Mouse (Mus musculus): ENCODE results near the gene Nccrp1. TPM values are rescaled to one million over a fixed set of nuclear protein-coding genes. Genes with fewer than 3 reads are reported as not detected.

Nccrp1 gene
- polyA plus RNA-seq, 1 experiment from 2014 or later = not detected

- Histone ChIP-seq H3K4me1 (peaks cover 68% of the 10 kb centered on the region), H3K36me3 (replicated peaks) (peaks cover 27% of the 10 kb centered on the region), H3K27ac (replicated peaks) (peak overlapping the region; percentile 15; the same call in 1 of the 2 replicates), H3K27me3 (replicated peaks; ENCODE audit: low read depth, poor library complexity, severe bottlenecking) (no peaks in the 10 kb centered on the region), H3K9me3 (no peaks in the 10 kb centered on the region), H3K4me3 (no peak overlapping the region)
- no peak for DNase-seq (ENCODE audit: low spot score)
- 73% methylated on average over 5 of the region's 5 CpGs for WGBS
These were observed 32.8 kb upstream of the Nccrp1 start for GRCm38 (mm10) chr7:28579826-28580225.

DNA sequence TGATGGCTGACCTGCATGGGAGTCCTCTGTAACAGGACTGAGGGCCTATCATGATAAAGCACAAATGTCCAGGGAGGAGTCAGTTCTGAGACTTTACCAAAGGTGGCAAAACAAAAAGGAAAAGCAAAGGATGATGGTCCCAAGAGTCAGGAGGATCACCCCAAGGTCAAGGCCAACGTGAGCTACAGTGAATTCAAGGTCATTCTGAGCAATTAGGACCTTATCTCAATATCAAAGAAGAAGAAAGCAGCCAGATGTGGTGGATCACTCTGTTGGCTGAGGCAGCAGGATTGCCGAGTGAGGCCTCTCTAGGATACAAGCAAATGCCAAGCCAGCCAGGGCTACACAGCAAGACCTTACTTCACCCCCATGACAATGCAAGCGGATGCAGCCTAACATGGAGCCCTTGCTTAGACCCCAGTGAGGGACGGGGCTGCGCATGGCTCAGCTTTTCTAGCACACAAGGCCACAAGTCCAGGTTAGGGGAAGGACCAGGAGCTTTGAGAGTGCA lies 31.5 kb upstream of the Nccrp1 start:
- no peak for DNase-seq (ENCODE audit: low spot score)
- WGBS = 76% methylated on average over 5 of the region's 5 CpGs

DNA sequence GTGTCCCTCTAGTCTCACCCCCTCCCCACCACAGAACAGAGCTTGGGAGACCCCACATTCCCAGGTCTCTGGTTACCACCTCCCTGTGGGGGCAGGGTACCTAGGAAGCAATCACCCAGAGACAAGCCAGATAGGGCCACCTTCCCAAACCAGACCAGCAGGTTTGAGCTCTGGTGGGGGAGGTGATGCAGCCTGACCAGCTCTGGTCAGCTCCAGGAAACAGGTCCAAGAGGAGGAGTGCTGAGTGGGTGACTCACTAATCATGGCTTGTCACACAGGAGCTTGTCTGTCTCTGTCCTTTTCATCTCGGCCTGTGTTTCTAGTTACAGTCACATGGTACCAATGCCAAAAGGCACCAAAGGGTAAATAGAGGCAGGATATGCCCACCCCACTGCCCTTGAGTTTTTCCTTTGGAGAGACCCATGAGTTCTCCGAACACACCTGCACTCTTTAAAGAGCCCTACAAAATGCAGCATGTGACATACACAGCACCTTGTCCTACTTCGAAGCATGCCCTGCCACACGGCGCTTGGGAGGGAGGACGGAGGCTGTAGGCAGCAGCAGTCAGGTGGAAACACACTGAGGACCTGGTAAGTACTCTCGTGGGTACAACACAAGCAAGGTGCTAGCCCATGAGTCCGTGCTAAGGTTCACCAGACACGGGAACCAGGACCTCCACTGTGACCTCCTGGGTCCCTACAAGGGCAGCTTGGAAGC lies 30.9 kb upstream of the Nccrp1 start:
- H3K4me3 ChIP-seq = 0 out of 2 replicates have a peak overlapping the region, but pooled peaks have one; percentile 16
- H3K4me1 ChIP-seq = peaks cover 63% of the 10 kb centered on the region
- 80% methylated on average over 9 of the region's 9 CpGs for WGBS
- DNase-seq (ENCODE audit: low spot score) = peak; percentile 66
- H3K9me3 ChIP-seq = no peaks in the 10 kb centered on the region
- H3K27me3 ChIP-seq (replicated peaks; ENCODE audit: low read depth, poor library complexity, severe bottlenecking) = no peaks in the 10 kb centered on the region
- H3K27ac ChIP-seq (replicated peaks) = peak overlapping the region; percentile 65
- H3K36me3 ChIP-seq (replicated peaks) = peaks cover 23% of the 10 kb centered on the region

More for the DNA sequence above, 31.5 kb upstream of the Nccrp1 start:
- Histone ChIP-seq H3K4me1 (peaks cover 63% of the 10 kb centered on the region), H3K4me3 (no peak overlapping the region), H3K36me3 (replicated peaks) (peaks cover 27% of the 10 kb centered on the region), H3K27me3 (replicated peaks; ENCODE audit: low read depth, poor library complexity, severe bottlenecking) (no peaks in the 10 kb centered on the region), H3K9me3 (no peaks in the 10 kb centered on the region), H3K27ac (replicated peaks) (peak overlapping the region; percentile 65)

DNA sequence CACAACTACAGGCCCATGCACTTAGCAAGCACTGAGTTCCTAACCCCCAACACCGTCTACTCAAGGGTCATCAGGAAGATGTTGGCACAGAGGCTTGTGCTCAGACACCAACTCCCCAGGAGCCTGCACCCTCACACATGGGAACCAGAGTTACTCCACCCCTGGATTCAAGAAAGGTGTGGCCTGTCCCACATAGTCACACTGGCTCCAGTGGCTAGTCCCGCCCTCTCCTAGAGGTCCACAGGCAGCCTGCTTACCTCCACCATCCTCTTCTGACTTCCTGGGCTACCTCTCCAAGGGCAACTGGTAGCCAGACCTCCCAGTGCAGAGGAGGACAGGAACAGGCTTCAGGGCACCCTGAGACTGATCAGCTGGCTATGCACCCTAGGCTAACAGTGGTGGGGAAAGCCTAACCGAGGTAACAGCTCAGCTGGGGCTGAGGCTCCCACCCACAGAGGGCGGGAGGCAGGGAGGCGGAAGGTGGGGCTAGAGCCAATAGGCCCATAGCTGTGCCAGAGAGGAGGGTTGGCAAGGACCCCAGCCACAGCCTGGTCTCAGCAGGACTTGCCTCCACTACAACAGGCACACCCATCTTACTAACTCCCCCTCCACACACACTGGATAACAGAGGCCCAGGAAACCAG lies 29.3 kb upstream of the Nccrp1 start:
- peaks cover 73% of the 10 kb centered on the region for H3K4me1 ChIP-seq
- no peak for DNase-seq (ENCODE audit: low spot score)
- H3K36me3 ChIP-seq (replicated peaks) = peaks cover 17% of the 10 kb centered on the region
- 0 out of 2 replicates have a peak overlapping the region, but pooled peaks have one; percentile 17 for H3K4me3 ChIP-seq
- H3K27me3 ChIP-seq (replicated peaks; ENCODE audit: low read depth, poor library complexity, severe bottlenecking) = no peaks in the 10 kb centered on the region
- H3K9me3 ChIP-seq = no peaks in the 10 kb centered on the region
- peak overlapping the region; percentile 65 for H3K27ac ChIP-seq (replicated peaks)
- 70% methylated on average over 5 of the region's 5 CpGs for WGBS

DNA sequence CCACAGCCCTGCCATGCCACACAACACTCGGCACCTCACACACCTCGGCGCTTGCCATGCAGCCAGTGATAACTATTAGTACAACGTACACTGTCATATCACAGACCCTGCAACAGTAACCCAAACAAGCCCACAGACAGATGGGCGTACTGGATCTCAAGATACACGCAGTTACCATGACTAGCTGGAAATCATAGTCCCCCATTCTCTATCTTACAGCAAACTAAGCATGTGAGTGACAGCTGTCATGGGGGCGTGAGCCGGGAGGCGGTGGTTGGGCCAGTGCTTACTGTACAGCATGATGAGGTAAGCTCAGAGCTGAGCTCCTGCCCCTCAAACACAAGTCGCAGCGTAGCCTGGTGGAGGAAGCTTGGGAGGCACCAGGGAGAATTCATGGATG lies 28.5 kb upstream of the Nccrp1 start:
- Histone ChIP-seq H3K4me1 (peaks cover 81% of the 10 kb centered on the region), H3K36me3 (replicated peaks) (peaks cover 9% of the 10 kb centered on the region), H3K27ac (replicated peaks) (0 out of 2 replicates have a peak overlapping the region, but pooled peaks have one; percentile 65)

GRCm38 (mm10) chr7:28573236-28573635 lies 26.2 kb upstream of the Nccrp1 start:
- Histone ChIP-seq H3K9me3 (no peaks in the 10 kb centered on the region), H3K4me3 (no peak overlapping the region), H3K36me3 (replicated peaks) (peaks cover 19% of the 10 kb centered on the region), H3K27ac (replicated peaks) (no peak overlapping the region), H3K27me3 (replicated peaks; ENCODE audit: low read depth, poor library complexity, severe bottlenecking) (no peaks in the 10 kb centered on the region), H3K4me1 (peaks cover 72% of the 10 kb centered on the region)
- DNase-seq (ENCODE audit: low spot score) = no peak
- 92% methylated on average over 3 of the region's 3 CpGs for WGBS

More for the DNA sequence above, 28.5 kb upstream of the Nccrp1 start:
- Histone ChIP-seq H3K4me3 (no peak overlapping the region), H3K27me3 (replicated peaks; ENCODE audit: low read depth, poor library complexity, severe bottlenecking) (no peaks in the 10 kb centered on the region), H3K9me3 (no peaks in the 10 kb centered on the region)
- 92% methylated on average over 11 of the region's 11 CpGs for WGBS
- DNase-seq (ENCODE audit: low spot score) = no peak

DNA sequence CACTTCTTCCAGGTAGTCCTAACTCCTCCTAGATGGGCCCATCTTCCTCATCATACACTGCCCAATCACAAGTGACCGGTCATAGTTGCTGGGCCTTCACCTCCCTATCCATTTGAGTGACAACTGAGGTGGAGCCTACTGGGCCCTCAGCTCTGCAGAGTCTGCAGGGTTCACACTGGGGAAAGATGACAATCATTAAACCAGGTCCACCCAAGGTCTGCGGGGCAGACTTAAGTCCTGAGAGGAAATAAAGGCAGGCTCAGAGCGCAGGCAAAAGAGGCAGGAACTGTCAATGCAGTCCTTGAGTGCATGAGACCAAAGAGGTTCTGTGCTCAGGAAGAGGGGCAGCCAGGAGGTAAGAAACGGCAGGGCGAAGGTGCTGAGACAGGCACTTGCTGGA lies 25.6 kb upstream of the Nccrp1 start:
- 86% methylated on average over 5 of the region's 5 CpGs for WGBS
- Histone ChIP-seq H3K27ac (replicated peaks) (no peak overlapping the region; the same call in 1 of the 2 replicates), H3K4me1 (peaks cover 66% of the 10 kb centered on the region), H3K27me3 (replicated peaks; ENCODE audit: low read depth, poor library complexity, severe bottlenecking) (no peaks in the 10 kb centered on the region), H3K36me3 (replicated peaks) (peaks cover 24% of the 10 kb centered on the region), H3K9me3 (no peaks in the 10 kb centered on the region), H3K4me3 (no peak overlapping the region)
- DNase-seq (ENCODE audit: low spot score) = no peak

GRCm38 (mm10) chr7:28570982-28571682 lies 24.1 kb upstream of the Nccrp1 start:
- H3K4me3 ChIP-seq = no peak overlapping the region
- DNase-seq (ENCODE audit: low spot score) = no peak
- H3K9me3 ChIP-seq = no peaks in the 10 kb centered on the region
- WGBS = 53% methylated on average over 5 of the region's 5 CpGs
- H3K4me1 ChIP-seq = peaks cover 51% of the 10 kb centered on the region
- peak overlapping the region; percentile 75 for H3K27ac ChIP-seq (replicated peaks)
- H3K27me3 ChIP-seq (replicated peaks; ENCODE audit: low read depth, poor library complexity, severe bottlenecking) = no peaks in the 10 kb centered on the region
- peaks cover 40% of the 10 kb centered on the region for H3K36me3 ChIP-seq (replicated peaks)

GRCm38 (mm10) chr7:28570291-28570981 lies 23.4 kb upstream of the Nccrp1 start:
- Histone ChIP-seq H3K4me3 (peak overlapping the region; percentile 33), H3K4me1 (peaks cover 44% of the 10 kb centered on the region), H3K27me3 (replicated peaks; ENCODE audit: low read depth, poor library complexity, severe bottlenecking) (no peaks in the 10 kb centered on the region), H3K9me3 (no peaks in the 10 kb centered on the region), H3K27ac (replicated peaks) (peak overlapping the region; percentile 75), H3K36me3 (replicated peaks) (peaks cover 47% of the 10 kb centered on the region)
- peak; percentile 72 for DNase-seq (ENCODE audit: low spot score)
- 71% methylated on average over 12 of the region's 12 CpGs for WGBS

GRCm38 (mm10) chr7:28568253-28568652 lies 21.2 kb upstream of the Nccrp1 start:
- Histone ChIP-seq H3K9me3 (no peaks in the 10 kb centered on the region), H3K4me1 (peaks cover 29% of the 10 kb centered on the region), H3K27me3 (replicated peaks; ENCODE audit: low read depth, poor library complexity, severe bottlenecking) (no peaks in the 10 kb centered on the region), H3K27ac (replicated peaks) (no peak overlapping the region), H3K36me3 (replicated peaks) (peaks cover 69% of the 10 kb centered on the region), H3K4me3 (no peak overlapping the region)
- peak; percentile 66 for DNase-seq (ENCODE audit: low spot score)

DNA sequence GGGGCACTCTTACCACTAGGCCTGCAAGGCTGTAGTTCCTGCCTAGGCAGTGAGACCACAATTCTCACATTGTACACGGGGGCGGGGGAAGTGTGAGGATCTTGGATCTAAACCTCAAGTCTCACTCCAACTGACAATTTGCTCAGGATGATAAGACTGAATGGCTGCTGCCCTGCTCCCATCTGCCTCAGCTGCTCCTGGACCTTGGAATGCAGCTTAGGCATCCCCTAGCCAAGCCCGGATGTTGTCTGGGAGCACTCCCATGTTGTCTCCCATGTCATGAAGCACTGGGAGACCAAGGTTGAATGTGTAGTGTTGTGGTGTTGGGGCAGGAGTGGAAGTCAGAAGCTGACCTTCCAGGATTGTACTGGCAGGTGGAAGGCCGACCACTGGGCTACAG lies 20.5 kb upstream of the Nccrp1 start:
- no peak overlapping the region for H3K4me3 ChIP-seq
- H3K27me3 ChIP-seq (replicated peaks; ENCODE audit: low read depth, poor library complexity, severe bottlenecking) = no peaks in the 10 kb centered on the region
- no peaks in the 10 kb centered on the region for H3K9me3 ChIP-seq
- H3K4me1 ChIP-seq = peaks cover 22% of the 10 kb centered on the region
- WGBS = 91% methylated on average over 4 of the region's 4 CpGs
- no peak overlapping the region for H3K27ac ChIP-seq (replicated peaks)
- peaks cover 76% of the 10 kb centered on the region for H3K36me3 ChIP-seq (replicated peaks)
- no peak for DNase-seq (ENCODE audit: low spot score)

GRCm38 (mm10) chr7:28565407-28565806 lies 18.4 kb upstream of the Nccrp1 start:
- no peaks in the 10 kb centered on the region for H3K9me3 ChIP-seq
- no peak overlapping the region for H3K4me3 ChIP-seq
- H3K36me3 ChIP-seq (replicated peaks) = peaks cover 97% of the 10 kb centered on the region
- WGBS = 83% methylated on average over 5 of the region's 5 CpGs
- no peak overlapping the region for H3K27ac ChIP-seq (replicated peaks)
- peaks cover 6% of the 10 kb centered on the region for H3K4me1 ChIP-seq
- DNase-seq (ENCODE audit: low spot score) = no peak
- H3K27me3 ChIP-seq (replicated peaks; ENCODE audit: low read depth, poor library complexity, severe bottlenecking) = no peaks in the 10 kb centered on the region

Measured in embryonic facial prominence, embryonic 10.5 days (tissue).